Mouse (Mus musculus) left cerebral cortex, postnatal 25 days (tissue): ENCODE results near the gene Nr1d1. TPM values are rescaled to one million over a fixed set of nuclear protein-coding genes. Genes with fewer than 3 reads are reported as not detected.
A peak's percentile ranks its signal among the peaks of the same experiment; 100 is the strongest.

Experiments used
- DNase-seq, 2 experiments: peaks; one replicate each; pipeline ENCODE4 v3.0.0; 2022; ENCODE audit warnings: low spot score in 2 of 2, mixed read lengths in 1 of 2
- intact Hi-C: fragments of 180-260 bp; cut with DNase I; formaldehyde crosslinking; loops from one replicate; pipeline ENCODE4 v1.15.1; 2025
- total RNA-seq, 2 experiments: library from RNA; stranded (reverse); gene quantifications; 2 replicates each; pipeline ENCODE4 v1.2.3; 2021

Gene Nr1d1
- total RNA-seq, 2 experiments from 2014 or later: 92.5 to 121 TPM

DNA sequence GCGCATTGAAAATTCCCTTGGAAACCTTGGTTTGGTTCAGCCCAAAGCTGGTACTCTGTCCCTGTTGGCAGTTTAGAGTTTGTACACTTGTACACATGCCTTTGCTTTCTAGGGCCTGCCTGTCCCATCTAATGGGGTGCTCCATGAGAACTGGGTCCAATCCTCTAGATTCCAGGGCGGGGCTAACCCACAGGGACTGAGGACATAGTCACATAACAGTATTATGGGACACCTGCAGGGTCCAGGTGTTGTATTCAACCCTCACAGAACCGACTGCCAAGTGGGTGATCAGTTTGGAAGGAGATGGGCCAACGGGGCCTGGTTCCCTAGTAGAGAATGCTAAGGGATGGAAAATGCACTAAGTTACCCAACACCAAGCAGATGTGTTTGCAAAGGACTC, 13.2 kb downstream of the Nr1d1 start:
- DNase-seq: no peak
- intact Hi-C loops: loop anchor here (2.0 kb wide), 1 partner anchor 49 kb away; no protein-coding TSS in a partner anchor

DNA sequence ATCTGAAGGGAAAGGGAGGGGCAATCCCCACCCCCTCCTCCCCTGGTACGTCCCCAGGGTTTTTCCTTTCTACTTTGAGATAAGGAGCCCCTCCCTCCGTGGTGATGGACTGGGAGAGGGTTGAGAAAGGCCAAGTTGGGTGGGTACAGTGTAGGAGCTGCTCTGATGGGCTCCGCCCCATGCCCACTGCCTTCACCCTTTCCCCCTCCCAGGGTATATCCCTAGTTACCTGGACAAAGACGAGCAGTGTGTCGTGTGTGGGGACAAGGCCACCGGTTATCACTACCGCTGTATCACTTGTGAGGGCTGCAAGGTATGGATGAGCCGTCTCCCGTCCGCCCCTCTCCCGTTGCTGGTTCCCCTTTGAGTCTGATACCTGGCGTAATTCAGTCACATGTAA, 18.4 kb downstream of the Nr1d1 start:
- intact Hi-C loops: no loop called here
- DNase-seq: no peak

DNA sequence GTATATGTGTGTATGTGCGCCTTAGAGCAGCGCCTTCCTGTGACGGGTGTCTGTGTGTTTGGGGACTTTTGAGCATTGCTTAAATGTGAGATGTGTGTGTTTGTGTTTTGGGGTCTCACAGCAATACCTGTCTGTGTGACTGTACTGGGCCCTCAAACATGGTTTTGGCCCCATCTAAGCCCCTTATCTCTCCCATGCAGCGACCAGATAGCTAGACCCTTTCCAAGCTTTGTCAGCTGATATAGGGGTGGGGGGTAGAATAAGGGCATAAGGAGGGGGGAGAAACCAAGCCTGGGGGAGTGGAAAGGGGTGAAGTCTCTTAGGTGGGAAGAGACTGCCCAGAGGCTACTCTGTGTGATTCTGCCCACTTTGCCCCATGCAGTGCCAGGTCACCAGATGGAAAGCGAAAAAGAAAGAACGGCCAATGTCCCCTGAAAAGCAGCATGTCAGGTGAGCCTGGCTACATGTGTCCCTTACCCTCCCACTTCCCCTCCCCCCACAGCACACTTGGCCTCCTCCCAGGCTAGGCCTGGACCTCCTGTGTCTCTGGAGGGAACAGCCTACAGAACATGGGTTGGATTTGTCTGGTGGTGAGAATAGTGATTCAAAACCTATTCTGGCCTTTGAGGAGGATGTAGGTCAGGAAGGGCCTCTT, 19.3 kb downstream of the Nr1d1 start:
- intact Hi-C loops: no loop called here

DNA sequence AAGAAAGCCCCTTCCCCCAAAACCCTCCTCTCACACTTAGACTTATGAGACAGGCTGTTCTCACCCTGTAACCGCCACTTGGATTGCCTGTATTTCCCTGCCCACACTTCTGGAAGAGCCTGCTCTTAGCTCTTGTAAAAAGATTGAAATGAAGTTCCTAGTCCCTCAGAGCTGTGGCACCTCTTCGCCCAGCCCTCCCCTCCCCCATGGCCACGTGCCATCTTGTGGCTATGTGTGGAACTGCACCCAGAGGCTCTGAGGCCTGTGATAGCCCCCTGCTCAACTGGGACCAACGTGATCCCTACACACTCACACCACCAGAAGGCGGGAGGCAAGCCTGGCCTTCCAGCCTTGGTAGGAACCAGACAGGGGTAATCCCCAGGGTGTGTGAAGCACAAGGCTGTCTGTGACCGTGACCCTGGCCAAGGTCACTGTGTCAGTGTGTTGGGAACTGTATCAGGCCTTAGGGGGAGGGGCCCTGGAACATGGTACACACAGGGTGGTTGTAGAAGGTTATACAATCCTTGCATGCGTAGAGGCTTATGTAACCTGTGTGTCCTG, 20.4 kb downstream of the Nr1d1 start:
- intact Hi-C loops: loop anchor here (1.0 kb wide), 1 partner anchor 13 kb away; no protein-coding TSS in a partner anchor
- DNase-seq: peak; percentile 51 to 77

More for the DNA sequence above, 19.3 kb downstream of the Nr1d1 start:
- no peak for DNase-seq

DNA sequence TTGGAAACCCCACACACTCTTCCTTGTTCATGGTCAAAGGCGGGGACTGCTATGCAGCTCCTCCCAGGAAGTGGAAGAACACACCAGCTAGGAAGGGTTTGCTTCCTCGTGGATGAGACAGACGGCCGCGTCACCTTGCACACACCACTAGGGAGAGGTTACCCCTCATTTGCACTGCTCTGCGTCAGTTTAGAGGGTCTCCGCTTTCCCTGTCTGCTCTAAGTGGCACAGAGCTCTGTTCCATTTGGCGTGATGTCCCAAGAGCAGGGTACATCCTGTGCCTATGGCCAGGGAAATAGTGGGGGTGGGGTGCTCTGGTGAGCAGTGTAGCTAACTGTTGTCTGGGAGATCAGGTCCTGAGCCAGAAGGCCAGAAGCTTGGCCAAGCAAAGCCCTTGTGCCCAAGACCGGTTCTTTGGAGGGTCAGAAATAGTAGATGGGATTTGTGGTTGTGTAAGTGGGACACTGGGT, 20.9 kb downstream of the Nr1d1 start:
- intact Hi-C loops: loop anchor here (1.0 kb wide), 1 partner anchor 13 kb away; no protein-coding TSS in a partner anchor
- DNase-seq: no peak

DNA sequence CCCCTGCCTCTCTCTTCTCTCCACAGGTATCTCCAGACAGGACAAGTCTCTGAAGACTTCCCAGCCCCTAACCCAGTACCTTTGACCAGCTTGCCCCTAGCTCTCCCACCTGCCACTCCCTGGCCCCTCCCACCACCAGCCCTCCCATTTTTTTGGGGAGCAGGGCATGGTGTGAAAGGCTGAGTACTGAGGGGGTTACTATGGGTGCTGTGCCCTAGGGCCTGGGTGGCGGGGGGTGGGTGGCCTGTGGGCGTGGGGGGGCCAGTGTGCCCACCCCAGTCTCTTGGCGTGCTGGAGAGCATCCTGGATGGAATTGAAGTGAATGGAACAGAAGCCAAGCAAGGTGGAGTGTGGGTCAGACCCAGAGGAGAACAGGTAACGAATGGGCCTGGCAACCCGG, 21.9 kb downstream of the Nr1d1 start:
- no peak for DNase-seq
- intact Hi-C loops: no loop called here

DNA sequence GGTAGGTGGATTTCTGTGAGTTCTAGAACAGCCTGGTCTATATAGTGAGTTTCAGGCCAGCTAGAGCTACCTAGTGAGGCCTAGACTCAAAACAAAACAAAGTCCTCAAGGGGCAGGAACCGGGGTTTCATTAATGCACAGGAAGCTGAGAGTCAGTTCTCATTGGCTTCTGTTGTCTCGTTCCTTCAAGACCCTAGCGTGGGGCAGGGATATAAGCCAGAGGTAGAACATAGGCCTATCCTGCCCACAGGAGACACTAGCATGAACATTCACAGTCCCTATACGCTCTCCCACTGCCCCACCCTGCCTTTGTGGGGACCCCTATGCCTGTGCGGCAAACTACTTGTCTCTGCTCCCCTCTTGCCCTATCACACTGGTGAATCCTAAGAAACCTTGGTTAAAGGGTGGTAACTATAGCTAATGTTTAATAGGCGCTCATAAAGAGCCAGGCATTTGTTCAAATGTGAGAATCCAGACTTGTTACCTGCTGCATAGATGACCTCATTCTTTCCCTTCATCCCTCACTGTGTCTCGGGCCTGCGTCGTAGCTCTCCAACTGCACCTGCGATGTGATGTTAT, 22.5 kb downstream of the Nr1d1 start:
- intact Hi-C loops: no loop called here
- no peak for DNase-seq

DNA sequence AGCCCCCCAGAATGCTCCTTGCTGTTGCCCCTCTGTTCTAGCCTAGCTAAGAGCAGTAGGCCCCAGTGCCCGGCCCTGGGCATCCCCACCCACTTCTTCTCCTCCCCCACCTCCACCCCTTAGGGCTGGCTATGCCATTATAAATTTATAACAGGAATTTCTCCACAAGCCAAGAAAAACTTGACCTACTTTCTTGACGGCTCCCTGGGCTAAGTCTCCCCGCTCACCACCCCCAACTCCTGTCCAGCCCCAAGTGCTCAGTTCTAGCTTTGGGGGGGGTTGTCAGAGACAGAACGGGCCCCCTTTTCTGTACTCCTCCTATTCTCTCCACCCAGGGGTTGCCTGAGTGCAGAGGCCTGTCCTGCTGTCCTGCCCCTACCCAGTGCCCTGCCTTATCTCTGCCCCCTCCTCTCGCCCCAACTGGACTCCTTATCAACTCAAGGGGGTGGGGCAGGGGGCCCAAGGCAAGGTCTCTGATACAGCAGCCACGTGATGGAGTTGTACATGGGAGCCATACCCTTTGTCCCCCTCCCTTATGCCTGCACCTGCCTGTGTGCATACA, 23.8 kb downstream of the Nr1d1 start:
- peak; percentile 7 to 46 for DNase-seq

DNA sequence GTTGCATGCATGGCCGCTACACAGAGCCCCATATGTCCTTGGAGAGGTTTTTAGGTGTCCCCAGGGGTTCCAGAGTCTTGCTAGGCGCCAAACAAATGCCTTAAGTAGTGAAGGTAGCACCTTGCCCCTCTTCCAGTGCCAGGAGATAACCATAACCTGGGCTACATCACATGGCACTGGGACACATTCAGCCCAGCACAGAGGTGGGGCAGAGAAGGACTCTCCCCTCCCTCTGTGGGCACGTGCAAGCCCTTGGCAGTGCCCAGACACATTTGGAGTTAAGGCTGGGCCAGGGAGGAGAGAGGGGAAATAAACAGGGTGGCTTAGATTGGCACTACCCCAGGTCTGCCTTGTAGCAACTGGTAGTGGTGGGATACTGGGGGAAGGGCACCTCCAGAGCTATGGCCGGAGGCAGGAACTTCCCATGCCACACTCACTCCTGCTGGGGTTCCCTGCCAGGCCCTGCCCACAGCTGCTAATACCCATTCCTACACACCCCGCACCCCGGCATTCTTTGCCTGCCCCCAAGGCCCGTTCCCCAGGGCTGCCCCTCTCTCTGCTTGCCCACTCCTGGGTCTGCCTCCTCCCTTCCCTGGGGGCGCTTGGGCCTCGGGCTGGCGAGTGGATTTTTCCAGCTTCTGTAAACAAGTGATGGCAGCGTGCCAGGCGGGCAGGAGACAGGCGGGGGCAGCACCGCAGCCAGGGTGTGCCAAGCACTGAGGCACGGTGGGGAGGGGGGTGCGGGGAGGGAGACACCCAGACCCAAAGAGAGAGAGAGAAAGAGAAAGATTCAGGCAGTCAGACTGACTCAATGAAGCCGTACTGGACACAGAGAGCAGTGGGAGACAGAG, 24.6 kb downstream of the Nr1d1 start:
- peak; percentile 78 to 81 for DNase-seq
- intact Hi-C loops: no loop called here

More for the DNA sequence above, 23.8 kb downstream of the Nr1d1 start:
- intact Hi-C loops: no loop called here

DNA sequence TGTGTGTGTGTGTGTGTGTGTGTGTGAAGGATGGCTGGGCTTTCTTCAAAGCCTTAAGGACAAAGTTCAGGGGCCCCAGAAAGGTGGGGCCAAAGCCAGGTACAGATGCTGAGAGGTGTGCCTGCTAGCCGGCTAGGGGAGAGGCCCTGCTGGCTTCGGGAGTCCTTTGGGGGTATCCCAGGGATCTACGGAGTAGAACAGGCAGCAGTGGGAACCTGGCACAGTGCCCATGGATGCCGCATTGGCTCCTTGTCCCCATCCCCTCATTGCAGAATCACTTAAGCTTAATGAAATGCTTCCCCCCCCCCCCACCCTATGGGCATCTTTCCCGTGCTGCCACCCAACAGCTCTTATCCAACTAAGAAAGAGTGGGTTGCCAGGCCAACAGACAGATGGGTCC, 25.4 kb downstream of the Nr1d1 start:
- intact Hi-C loops: no loop called here
- DNase-seq: peak; percentile 48 to 57

DNA sequence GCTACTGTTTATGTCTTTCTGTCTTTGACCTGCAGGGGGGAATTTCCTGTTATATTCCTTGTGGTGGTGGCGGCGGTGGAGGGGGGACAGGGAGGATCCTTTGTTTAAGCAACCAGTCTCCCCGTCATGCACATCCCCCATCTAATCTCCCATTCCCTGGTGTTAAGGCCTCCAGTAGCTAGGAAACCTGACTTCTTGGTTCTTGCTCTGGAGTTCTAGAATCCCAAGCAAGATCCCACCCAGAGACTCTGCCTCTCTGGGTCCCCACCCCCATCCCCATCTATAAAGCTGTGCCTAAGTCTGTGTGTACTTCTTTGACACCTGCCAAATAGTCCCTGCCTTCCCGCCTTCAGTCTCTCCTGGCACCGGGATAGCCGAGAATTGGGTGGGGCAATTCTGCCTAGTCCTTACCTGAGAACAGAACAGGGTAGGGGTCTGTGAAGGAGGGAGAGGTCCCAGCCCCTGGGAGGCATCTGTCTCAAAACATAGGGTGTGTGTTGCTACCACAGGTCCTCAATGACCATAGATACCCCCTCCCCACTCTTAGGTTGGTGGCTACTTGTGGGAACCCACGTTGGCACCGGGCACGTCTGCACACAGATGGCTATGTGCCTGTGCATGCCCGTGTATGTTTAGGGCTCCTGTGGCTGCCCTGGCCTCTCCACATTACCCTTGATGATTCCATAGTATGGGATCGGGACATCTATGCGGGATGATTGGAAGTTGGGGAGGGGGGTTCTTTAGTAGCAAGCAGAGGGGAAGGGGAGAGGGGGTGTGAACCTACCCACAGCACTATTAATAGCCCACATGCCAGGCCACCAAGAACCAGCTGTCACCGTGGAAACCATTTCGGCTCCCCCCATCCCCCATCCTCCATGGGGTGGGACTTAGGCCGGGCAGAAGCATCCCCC, 26.4 kb downstream of the Nr1d1 start:
- DNase-seq: peak in 1 of 2 experiments; percentile 27
- intact Hi-C loops: no loop called here

DNA sequence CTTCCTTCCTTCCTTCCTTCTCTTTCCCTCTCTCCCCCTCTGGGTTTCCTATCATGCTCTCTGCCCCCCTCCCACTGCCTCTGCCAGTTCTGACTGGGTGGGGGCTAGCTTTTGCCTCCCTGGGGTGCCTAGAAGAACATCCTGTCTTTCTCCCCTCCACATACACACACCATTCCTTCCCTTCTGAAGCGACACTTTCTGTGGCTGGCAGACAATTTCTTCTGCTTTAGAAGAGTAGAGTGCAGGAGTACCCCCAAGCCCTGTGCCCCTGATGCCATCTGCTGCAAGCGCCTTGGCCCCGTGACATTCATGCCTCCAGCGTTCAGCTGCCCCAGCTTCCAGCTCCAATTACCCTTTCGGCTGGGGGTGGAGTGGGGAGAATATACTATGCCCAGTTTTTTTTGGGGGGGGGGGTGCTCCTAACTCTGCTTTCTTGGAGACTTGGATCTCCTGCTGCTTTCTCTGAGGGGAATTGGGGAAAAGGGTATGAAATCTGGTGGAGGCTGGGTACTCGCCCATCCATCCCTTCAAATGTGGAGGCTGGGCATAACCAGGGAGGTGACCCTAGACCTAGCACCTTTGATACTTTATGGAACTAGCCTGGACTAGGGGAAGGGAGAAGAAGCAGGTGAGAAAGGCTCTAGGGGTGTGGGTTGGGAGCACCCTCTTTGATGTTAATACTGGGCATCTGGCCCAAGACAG, 27.2 kb downstream of the Nr1d1 start:
- DNase-seq: peak; percentile 24 to 47
- intact Hi-C loops: loop anchor here (1.0 kb wide), 1 partner anchor 35 kb away; no protein-coding TSS in a partner anchor

DNA sequence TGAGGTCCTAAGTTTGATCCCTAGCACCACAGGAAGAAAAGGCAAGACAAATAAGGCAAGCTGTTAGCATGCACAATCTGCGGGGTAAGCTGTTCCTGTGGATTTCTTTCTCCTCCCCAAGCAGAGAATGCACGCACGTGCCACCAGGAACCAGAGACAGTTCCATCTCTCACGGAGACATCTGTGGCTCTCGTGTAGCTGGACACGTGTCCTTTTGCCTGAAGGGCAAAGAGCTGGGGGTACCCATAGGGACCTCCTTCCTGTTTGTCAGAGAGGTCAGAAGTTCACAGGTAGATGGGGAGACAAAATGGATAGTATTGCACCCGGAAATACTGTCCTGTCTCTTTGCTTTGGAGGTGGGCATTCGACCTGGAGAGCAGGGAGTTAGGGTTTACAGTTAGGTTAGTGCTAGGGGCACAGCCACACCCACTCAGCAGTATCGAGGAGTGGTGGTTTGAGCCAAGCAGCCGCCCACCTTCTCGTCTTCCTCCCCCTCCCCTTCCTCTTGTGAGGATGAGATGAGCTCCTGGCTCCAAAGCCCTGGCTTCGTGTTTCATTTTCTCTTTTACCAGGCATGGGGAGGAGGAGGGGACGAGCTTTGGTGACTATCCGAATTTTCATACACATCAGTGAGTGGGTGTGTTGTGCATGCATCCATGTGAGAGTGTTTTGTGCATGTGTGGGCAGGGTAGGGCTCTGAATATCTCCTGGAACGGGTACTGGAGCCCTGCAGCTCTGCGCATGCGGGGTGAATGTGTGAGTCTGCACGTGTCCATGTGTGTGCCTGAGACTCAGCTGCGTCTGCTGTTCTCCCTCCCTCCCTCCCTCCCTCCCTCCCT, 28.1 kb downstream of the Nr1d1 start:
- intact Hi-C loops: loop anchor here (1.0 kb wide), 1 partner anchor 36 kb away; no protein-coding TSS in a partner anchor
- peak; percentile 94 to 99 for DNase-seq

DNA sequence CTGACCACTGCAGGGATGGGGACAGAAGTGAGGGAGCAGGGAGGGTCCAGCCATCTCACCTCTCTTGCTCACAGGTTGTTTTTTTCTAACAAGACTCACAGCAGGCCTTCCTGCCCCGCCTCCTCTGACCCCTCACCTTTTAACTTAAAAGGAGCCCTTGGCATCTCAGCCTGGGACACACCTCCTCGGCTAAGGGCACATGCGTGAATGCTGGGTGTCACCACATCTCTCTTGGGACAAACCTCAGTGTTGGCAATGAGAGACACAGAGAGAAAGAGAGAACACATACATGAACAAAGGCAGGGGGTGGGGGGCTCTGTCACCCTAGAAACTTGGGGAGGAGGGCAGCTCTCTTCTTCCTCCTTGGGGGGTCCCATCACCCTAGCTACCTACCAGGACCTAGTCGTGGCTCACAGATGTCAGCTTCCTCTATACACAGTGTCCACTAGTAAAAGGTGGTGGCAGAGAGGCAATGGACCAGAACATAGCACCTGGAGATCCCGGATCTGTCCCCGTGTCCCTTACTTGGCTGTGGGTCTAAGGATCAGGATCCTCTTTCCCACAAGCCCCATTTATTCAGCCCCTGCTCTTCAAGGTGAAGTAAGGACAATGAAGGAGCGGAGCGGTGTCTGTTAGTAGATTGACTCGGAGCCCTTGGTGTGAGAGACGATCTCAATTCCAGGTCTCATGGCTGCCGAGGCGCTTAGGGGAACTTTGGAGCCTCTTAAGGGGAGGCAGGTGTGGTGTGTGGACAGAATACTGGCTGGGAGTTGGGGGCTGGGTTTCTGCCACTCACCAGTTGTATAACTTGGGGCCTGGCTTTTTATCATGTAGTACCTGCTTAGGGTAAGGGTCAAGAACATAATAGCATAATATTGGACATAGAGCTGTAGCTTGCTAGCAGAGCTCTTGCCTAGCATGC, 28.9 kb downstream of the Nr1d1 start:
- DNase-seq: no peak
- intact Hi-C loops: no loop called here

DNA sequence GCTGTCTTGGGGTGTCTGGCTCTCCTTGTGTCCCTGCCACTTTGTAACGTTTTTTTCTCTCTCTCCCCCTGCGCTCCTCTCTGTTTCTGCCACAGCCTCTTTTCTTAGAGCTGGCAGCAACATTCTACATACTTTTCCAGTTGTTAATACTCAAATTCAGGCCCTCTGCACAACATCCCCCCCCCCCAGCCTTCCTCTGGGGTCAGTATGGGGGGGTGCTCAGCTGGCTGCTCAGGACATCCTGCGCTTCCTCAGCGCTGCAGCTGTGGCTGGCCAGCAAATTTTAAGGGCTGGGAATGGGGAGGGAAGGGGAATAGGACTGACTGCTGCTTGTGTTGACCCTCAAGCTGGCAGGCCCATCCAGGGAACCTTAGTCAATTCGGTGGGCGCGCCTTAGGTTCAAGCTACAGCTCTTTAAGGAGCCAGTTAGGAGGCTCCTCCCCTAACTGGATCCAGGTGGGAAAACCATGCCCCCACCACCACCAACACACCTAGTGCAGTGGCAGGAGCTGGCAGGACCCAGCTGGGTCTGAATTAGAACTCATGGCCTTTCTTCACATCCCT, 30.6 kb downstream of the Nr1d1 start:
- intact Hi-C loops: no loop called here
- DNase-seq: no peak
